Mouse (Mus musculus): ENCODE measurements at regions not wholly inside any gene's neighbourhood (a gene's known extent, or its start where the extent isn't known, plus 50 kb on each side); places are given as distances from the start of the nearest gene placed in this dataset.
A peak's percentile ranks its signal among the peaks of the same experiment; 100 is the strongest.

GRCm38 (mm10) chr3:115207072-115207471 is 303.2 kb downstream of the Olfm3 start:
- no peak for DNase-seq (ENCODE audit: low read depth, low spot score)

- DNase-seq (ENCODE audit: low read depth, low spot score): no peak
Measured at GRCm38 (mm10) chr3:115211841-115212240, 308.0 kb downstream of the Olfm3 start.

- DNase-seq (ENCODE audit: low read depth, low spot score): no peak
Measured at GRCm38 (mm10) chr3:115213477-115213876, 309.6 kb downstream of the Olfm3 start.

- DNase-seq (ENCODE audit: low read depth, low spot score): no peak
Measured at GRCm38 (mm10) chr3:115240497-115240896, 336.6 kb downstream of the Olfm3 start.

GRCm38 (mm10) chr3:115252618-115253379 is 348.9 kb downstream of the Olfm3 start:
- peak; percentile 33 for DNase-seq (ENCODE audit: low read depth, low spot score)

- no peak for DNase-seq (ENCODE audit: low read depth, low spot score)
Measured at GRCm38 (mm10) chr3:115276207-115276606, 372.3 kb downstream of the Olfm3 start.

GRCm38 (mm10) chr3:115281233-115281632 is 377.4 kb downstream of the Olfm3 start:
- DNase-seq (ENCODE audit: low read depth, low spot score): no peak

- DNase-seq (ENCODE audit: low read depth, low spot score): no peak
Measured at GRCm38 (mm10) chr3:115284487-115284886, 380.6 kb downstream of the Olfm3 start.
